Mouse (Mus musculus): ENCODE results near the gene Rpl13a. TPM values are rescaled to one million over a fixed set of nuclear protein-coding genes. Genes with fewer than 3 reads are reported as not detected.

Gene Rpl13a
- polyA plus RNA-seq, 1 experiment from 2014 or later: 1,060 TPM

DNA sequence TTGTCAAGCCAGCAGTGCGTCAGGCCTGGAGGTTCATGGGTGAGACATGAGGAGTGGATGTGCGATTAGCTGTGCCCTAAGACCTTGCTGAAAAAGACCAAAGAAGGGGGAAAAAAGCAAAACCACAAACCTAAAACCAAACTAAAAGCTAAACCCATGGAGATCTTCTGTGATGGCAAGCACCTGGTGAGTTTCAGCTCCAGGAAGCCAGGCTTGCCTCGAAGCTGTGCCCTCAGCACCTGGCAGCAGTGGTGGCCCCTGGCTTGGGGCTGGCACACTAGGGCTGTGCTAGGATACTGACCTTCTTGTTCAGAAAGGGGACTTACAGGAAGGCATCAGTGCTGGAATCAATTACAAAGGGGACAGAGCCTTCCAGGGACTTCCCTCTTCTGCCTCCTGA, 12.8 kb upstream of the Rpl13a start:
- H3K4me3 ChIP-seq: no peak overlapping the region
- no peak overlapping the region for H3K27ac ChIP-seq
- H3K9me3 ChIP-seq: no peaks in the 10 kb centered on the region
- H3K36me3 ChIP-seq: peaks cover 48% of the 10 kb centered on the region
- DNase-seq (ENCODE audit: low spot score): no peak
- 0 out of 2 replicates have a peak, but pooled peaks cover 9% of the 10 kb centered on the region for H3K4me1 ChIP-seq
- 89% methylated on average over 3 of the region's 3 CpGs for WGBS
- H3K27me3 ChIP-seq (ENCODE audit: insufficient read depth, poor library complexity, severe bottlenecking): peaks cover 5% of the 10 kb centered on the region; the same call in 1 of the 2 replicates

GRCm38 (mm10) chr7:45139904-45140723, 11.6 kb upstream of the Rpl13a start:
- no peak for DNase-seq (ENCODE audit: low spot score)
- Histone ChIP-seq H3K9me3 (no peaks in the 10 kb centered on the region), H3K27me3 (ENCODE audit: insufficient read depth, poor library complexity, severe bottlenecking) (peaks cover 15% of the 10 kb centered on the region), H3K27ac (no peak overlapping the region), H3K4me3 (no peak overlapping the region), H3K4me1 (peaks cover 17% of the 10 kb centered on the region), H3K36me3 (peaks cover 36% of the 10 kb centered on the region)
- 77% methylated on average over 8 of the region's 8 CpGs for WGBS

GRCm38 (mm10) chr7:45138403-45138802, 9.8 kb upstream of the Rpl13a start:
- Histone ChIP-seq H3K27me3 (ENCODE audit: insufficient read depth, poor library complexity, severe bottlenecking) (peaks cover 24% of the 10 kb centered on the region), H3K36me3 (peaks cover 20% of the 10 kb centered on the region), H3K27ac (peak overlapping the region; percentile 42), H3K9me3 (no peaks in the 10 kb centered on the region), H3K4me1 (peaks cover 31% of the 10 kb centered on the region), H3K4me3 (no peak overlapping the region)
- 87% methylated on average over 1 of the region's 1 CpGs for WGBS
- DNase-seq (ENCODE audit: low spot score): no peak

DNA sequence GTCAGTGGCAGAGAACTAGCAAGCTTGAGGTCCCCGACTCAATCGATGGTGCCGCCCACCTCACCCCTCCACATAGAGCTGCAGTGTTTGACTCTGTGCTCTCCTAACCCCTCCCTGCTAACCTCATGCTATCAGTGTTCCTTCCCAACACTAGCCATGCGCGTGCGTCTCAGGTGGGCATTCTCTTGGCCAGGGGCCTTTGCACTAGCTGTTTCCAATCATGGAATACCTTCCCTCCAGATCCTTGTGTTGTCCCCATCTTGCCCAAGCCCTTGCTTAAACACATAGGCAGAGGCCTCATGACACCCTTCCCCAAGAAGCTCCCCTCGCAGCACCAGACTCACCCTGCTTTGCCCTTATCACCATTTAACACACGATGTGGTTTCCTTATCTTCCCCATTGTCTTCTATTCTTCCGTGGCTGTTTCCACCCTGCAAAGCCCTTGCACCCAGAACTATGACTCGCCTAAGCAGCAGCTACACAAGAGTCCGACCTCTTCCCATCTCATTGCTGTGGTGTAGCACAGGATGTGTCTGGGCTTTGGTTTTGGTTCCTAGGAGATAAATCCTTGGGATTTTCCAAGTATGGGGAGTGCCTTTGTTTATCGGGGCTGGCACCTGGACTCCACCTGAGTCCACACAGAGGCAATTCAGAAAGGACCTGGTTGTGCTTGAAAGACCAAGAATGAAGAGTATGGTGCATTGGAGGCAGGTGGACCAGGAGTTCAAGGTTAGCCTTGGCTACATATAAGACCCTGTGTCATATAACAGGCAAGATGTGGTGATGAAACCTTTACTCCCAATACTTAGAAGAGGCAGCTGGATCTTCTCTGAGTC, 8.8 kb upstream of the Rpl13a start:
- 58% methylated on average over 12 of the region's 12 CpGs for WGBS

DNA sequence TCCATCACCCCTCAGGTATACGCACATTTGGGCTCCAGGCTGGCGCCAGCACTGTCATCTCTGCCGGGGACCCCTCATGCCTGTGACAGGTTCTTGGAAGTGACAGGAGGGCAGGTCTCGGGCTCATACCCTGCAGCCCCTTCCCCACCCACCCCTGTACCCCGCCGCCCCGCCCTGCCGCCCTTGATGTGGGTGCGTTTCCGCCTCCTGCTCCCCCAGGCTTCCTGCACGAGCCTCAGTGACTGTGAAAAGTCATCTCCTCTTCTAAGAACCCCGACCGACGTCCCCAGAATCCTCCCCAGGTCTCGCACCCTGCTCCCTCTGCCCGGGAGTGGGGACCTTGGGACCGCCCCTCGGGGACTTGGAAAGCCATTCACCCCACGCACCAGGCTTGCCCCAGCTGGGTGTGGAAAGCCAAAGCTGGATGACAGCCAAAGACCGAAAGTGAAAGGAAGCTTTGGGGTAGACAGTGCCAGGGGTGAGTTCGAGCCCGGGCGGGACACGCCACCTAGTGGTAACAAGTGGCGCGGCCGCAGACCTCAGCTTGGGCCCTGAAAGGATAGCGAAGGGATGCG, 7.5 kb upstream of the Rpl13a start, which contains the start of the genes Gm45713 and Flt3l:
TSS of gene Gm45713 (minus strand) at position 239 of the 575 bp plus-strand sequence.
TSS of gene Flt3l (minus strand) at position 440 of the 575 bp plus-strand sequence.
- H3K27me3 ChIP-seq (ENCODE audit: insufficient read depth, poor library complexity, severe bottlenecking): peaks cover 30% of the 10 kb centered on the region
- H3K27ac ChIP-seq: peak within 1 kb of the TSS; percentile 87
- H3K36me3 ChIP-seq: no peaks in the 10 kb centered on the region
- WGBS: 4% methylated on average over 29 of the region's 29 CpGs
- H3K4me1 ChIP-seq: peaks cover 39% of the 10 kb centered on the region
- peak within 1 kb of the TSS; percentile 78 for H3K4me3 ChIP-seq
- DNase-seq (ENCODE audit: low spot score): peak; percentile 94
- H3K9me3 ChIP-seq: no peaks in the 10 kb centered on the region

More for the DNA sequence above, 8.8 kb upstream of the Rpl13a start:
- no peaks in the 10 kb centered on the region for H3K9me3 ChIP-seq
- H3K27ac ChIP-seq: peak overlapping the region; percentile 42
- H3K4me3 ChIP-seq: 0 out of 2 replicates have a peak overlapping the region, but pooled peaks have one; percentile 16
- peaks cover 11% of the 10 kb centered on the region for H3K36me3 ChIP-seq
- H3K4me1 ChIP-seq: peaks cover 31% of the 10 kb centered on the region
- peak; percentile 91 for DNase-seq (ENCODE audit: low spot score)
- peaks cover 24% of the 10 kb centered on the region for H3K27me3 ChIP-seq (ENCODE audit: insufficient read depth, poor library complexity, severe bottlenecking)

GRCm38 (mm10) chr7:45135370-45135769, 6.8 kb upstream of the Rpl13a start:
- H3K27me3 ChIP-seq (ENCODE audit: insufficient read depth, poor library complexity, severe bottlenecking): peaks cover 30% of the 10 kb centered on the region
- peaks cover 39% of the 10 kb centered on the region for H3K4me1 ChIP-seq
- peak overlapping the region; percentile 78 for H3K4me3 ChIP-seq
- no peaks in the 10 kb centered on the region for H3K9me3 ChIP-seq
- peak overlapping the region; percentile 87; the same call in 1 of the 2 replicates for H3K27ac ChIP-seq
- DNase-seq (ENCODE audit: low spot score): no peak
- WGBS: 55% methylated on average over 3 of the region's 3 CpGs
- no peaks in the 10 kb centered on the region for H3K36me3 ChIP-seq

DNA sequence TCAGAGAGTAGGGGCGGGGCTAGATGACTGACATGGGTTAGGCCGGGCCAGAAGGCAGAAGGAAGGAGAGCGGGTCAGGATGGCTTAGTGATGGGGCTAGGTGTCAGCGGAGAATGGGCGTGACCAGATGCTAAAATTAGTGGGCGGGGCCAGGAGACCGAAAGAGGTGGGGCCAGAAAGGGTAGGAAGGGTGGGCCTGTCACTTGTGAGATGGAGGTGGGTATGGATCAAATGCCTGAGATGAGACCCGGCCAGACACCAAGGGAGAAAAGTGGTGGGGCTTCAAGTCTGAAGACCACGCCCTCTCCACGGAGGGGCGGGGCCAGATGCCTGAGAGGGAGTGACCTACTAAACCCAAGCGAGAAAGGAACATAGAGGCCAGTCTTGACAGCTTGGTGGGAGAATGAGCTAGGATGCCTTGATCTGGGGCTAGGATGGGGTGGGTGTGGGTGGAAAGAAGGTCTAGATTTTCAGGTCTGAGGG, 6.0 kb upstream of the Rpl13a start:
- no peaks in the 10 kb centered on the region for H3K9me3 ChIP-seq
- H3K36me3 ChIP-seq: no peaks in the 10 kb centered on the region
- WGBS: 6% methylated on average over 12 of the region's 12 CpGs
- peaks cover 30% of the 10 kb centered on the region for H3K27me3 ChIP-seq (ENCODE audit: insufficient read depth, poor library complexity, severe bottlenecking)
- peak overlapping the region; percentile 87; the same call in 1 of the 2 replicates for H3K27ac ChIP-seq
- DNase-seq (ENCODE audit: low spot score): peak; percentile 88
- 0 out of 2 replicates have a peak overlapping the region, but pooled peaks have one; percentile 78 for H3K4me3 ChIP-seq
- peaks cover 36% of the 10 kb centered on the region for H3K4me1 ChIP-seq

DNA sequence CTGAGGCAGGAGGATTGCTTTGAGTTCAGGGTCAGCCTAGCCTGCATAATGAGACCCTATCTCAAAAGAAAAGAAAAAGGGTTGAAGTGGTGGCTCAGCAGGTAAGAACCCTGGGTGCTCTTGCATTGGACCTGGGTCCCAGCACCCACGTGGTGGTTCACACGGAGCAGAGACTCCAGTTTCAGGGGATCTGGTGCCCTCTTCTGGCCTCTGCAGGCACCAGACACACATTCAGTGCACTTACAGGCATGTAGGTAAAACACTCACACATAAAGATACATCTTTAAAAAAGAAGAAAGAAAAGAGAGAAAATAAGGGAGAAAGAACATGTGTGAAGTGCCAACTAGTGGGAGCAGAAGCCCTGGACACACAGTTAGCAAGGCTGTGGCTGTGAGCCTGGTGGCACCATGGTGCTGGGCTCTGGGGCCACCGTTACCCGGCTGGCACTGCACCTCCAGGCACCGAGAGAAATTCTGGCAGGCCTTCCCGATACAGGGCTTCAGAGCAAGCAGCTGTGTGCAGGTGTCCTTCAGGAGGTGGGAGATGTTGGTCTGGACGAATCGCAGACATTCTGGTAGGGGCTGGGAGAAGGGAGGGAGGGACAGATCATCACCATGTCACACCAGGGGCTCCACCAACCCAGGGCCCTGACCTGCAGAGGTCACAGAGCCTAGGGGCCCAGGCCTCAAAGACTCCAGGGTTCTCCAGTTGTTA, 5.0 kb upstream of the Rpl13a start:
- Histone ChIP-seq H3K36me3 (no peaks in the 10 kb centered on the region), H3K27ac (no peak overlapping the region), H3K4me1 (peaks cover 38% of the 10 kb centered on the region), H3K27me3 (ENCODE audit: insufficient read depth, poor library complexity, severe bottlenecking) (peaks cover 30% of the 10 kb centered on the region), H3K4me3 (no peak overlapping the region), H3K9me3 (no peaks in the 10 kb centered on the region)
- WGBS: 75% methylated on average over 8 of the region's 8 CpGs
- no peak for DNase-seq (ENCODE audit: low spot score)

- no peak overlapping the region for H3K4me3 ChIP-seq
- H3K27me3 ChIP-seq (ENCODE audit: insufficient read depth, poor library complexity, severe bottlenecking): peaks cover 24% of the 10 kb centered on the region
- no peaks in the 10 kb centered on the region for H3K9me3 ChIP-seq
- 62% methylated on average over 11 of the region's 11 CpGs for WGBS
- H3K36me3 ChIP-seq: peaks cover 8% of the 10 kb centered on the region
- peak overlapping the region; percentile 65 for H3K27ac ChIP-seq
- peaks cover 45% of the 10 kb centered on the region for H3K4me1 ChIP-seq
- DNase-seq (ENCODE audit: low spot score): no peak
Observed at GRCm38 (mm10) chr7:45131850-45132249, 3.3 kb upstream of the Rpl13a start.

DNA sequence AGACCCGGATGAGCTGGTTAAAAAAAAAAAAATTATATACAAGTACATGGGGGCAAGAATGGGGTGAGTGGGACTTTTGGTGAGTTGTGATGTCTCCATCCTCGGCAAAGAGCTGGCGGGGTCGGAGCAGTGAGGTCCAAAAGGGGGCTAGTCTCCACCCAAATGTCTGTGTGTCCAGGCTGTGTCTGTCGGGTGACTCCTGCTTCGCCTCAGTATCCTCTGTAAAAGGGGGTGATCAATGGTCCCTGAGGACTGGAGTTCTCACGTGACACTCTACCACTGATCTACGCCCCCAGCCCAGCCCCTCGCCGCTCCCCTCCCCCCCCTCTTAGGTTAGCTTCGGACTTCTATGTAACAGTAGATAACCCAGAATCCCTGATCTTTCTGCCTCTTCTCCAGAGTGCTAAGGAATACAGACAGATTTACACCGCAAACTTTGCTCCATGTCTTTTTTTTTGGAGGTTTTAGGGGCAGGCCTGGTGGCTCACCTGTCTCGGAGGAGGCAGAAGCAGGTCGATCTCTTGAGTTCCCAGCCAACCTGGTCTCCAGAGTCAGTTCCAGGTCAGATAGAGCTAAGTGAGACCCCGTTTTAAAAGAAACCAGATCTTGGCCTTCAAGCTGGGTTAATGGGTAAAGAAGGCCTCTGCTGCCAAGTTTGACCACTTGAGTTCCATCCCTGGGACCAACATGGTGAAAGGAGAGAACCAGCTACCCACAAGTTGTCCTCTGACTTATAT, 1.4 kb upstream of the Rpl13a start:
- H3K4me1 ChIP-seq: peaks cover 53% of the 10 kb centered on the region
- WGBS: 47% methylated on average over 15 of the region's 15 CpGs
- H3K27me3 ChIP-seq (ENCODE audit: insufficient read depth, poor library complexity, severe bottlenecking): peaks cover 13% of the 10 kb centered on the region
- peaks cover 27% of the 10 kb centered on the region for H3K36me3 ChIP-seq
- H3K4me3 ChIP-seq: peak overlapping the region; percentile 97
- DNase-seq (ENCODE audit: low spot score): no peak
- no peaks in the 10 kb centered on the region for H3K9me3 ChIP-seq
- peak overlapping the region; percentile 97 for H3K27ac ChIP-seq

DNA sequence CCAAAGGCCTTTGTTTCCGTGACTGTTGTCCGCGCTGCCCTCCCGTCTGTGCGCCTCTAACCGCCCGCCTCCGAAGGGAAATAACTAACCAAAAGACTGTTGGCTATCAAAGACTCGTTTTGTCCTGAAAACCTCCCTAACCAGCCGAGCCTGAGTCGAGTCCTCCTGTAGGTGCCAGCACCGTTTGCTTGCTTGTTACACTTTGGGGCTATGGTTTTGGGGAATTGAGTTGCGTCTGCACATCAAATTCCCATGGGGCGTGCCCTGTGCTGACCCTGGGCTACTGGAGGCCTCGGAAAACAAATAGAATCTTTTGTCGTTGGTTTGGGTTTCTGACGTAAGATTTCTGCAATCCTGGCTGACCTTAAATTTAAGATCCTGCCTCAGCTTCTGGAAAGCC, 757 bp upstream of the Rpl13a start:
- WGBS: 1% methylated on average over 17 of the region's 17 CpGs

More for the DNA sequence above, 757 bp upstream of the Rpl13a start:
- Histone ChIP-seq H3K27ac (peak overlapping the region; percentile 97), H3K4me1 (peaks cover 47% of the 10 kb centered on the region), H3K36me3 (peaks cover 29% of the 10 kb centered on the region), H3K27me3 (ENCODE audit: insufficient read depth, poor library complexity, severe bottlenecking) (peaks cover 7% of the 10 kb centered on the region; the same call in 1 of the 2 replicates), H3K4me3 (peak overlapping the region; percentile 97), H3K9me3 (no peaks in the 10 kb centered on the region)
- DNase-seq (ENCODE audit: low spot score): peak; percentile 83

Measured in heart, embryonic 10.5 days (tissue).